Mouse (Mus musculus) C2C12 (cell line): ENCODE measurements around the gene Gpr4. TPM values are rescaled to one million over a fixed set of nuclear protein-coding genes. Genes with fewer than 3 reads are reported as not detected.

ENCODE experiments used
- H3K27me3 ChIP-seq: one replicate; pipeline ENCODE4 v1.6.1; 2011; ENCODE audit not compliant: control insufficient read depth, insufficient read depth, insufficient read length
- H3K36me3 ChIP-seq: one replicate; pipeline ENCODE4 v1.6.1; 2011; ENCODE audit not compliant: control insufficient read depth, insufficient read depth
- H3K4me3 ChIP-seq: one replicate; pipeline ENCODE4 v1.5.1; 2011; ENCODE audit warnings: mild to moderate bottlenecking, control low read depth; ENCODE audit not compliant: poor library complexity, insufficient read depth, severe bottlenecking
- H3K79me2 ChIP-seq: one replicate; pipeline ENCODE4 v1.6.1; 2011; ENCODE audit not compliant: control insufficient read depth, insufficient read depth
- H3K79me3 ChIP-seq: one replicate; pipeline ENCODE4 v1.6.1; 2011; ENCODE audit warnings: low read depth, control low read depth
- H3ac ChIP-seq: one replicate; pipeline ENCODE3; 2011; ENCODE audit warnings: low read depth; ENCODE audit not compliant: control insufficient read depth, insufficient read length
- CEBPB ChIP-seq: IDR thresholded peaks from one replicate; pipeline ENCODE4 v1.6.1; 2011; ENCODE audit warnings: low read depth, mild to moderate bottlenecking, control low read depth, moderate library complexity
- CTCF ChIP-seq: IDR thresholded peaks from one replicate; pipeline ENCODE4 v1.5.1; 2011; ENCODE audit not compliant: control insufficient read depth, insufficient read depth, insufficient read length
- FOSL1 ChIP-seq: IDR thresholded peaks from one replicate; pipeline ENCODE4 v1.8.0; 2011; ENCODE audit warnings: mild to moderate bottlenecking, low read length; ENCODE audit not compliant: poor library complexity, insufficient read depth, severe bottlenecking
- MAX ChIP-seq: IDR thresholded peaks from one replicate; pipeline ENCODE4 v1.6.1; 2011; ENCODE audit warnings: mild to moderate bottlenecking, control low read depth
- MYOD1 ChIP-seq: IDR thresholded peaks from one replicate; pipeline ENCODE4 v1.6.1; 2011; ENCODE audit warnings: low read depth; ENCODE audit not compliant: control insufficient read depth, insufficient read length
- MYOG ChIP-seq: IDR thresholded peaks from one replicate; pipeline ENCODE4 v1.6.1; 2011; ENCODE audit not compliant: control insufficient read depth, insufficient read length; ENCODE audit errors: extremely low read depth
- USF1 ChIP-seq: IDR thresholded peaks from one replicate; pipeline ENCODE4 v1.6.1; 2011; ENCODE audit warnings: low read depth, mild to moderate bottlenecking, control low read depth, moderate library complexity
- polyA plus RNA-seq: library from polyadenylated mRNA; unstranded; fragments of >200 nt; fragmentation: generic; extraction: Trizol; gene quantifications from one replicate; pipeline ENCODE4 v1.2.1, GENCODE M21; 2012; ENCODE audit warnings: missing spikeins

Gpr4 gene
- polyA plus RNA-seq, 1 experiment: 0.05 TPM

GRCm38 (mm10) chr7:19165656-19166423 is 46.5 kb upstream of the Gpr4 start, which contains the start of gene Gipr:
TSS of gene Gipr (minus strand) at chr7:19166127.
- no peak for TF ChIP-seq MYOG
- Histone ChIP-seq H3K79me2 (no peaks in the 10 kb centered on the region), H3ac (no peak within 1 kb of the TSS), H3K27me3 (no peaks in the 10 kb centered on the region), H3K36me3 (no peaks in the 10 kb centered on the region), H3K4me3 (no peak within 1 kb of the TSS), H3K79me3 (no peaks in the 10 kb centered on the region)

- Histone ChIP-seq H3ac (no peak overlapping the region), H3K27me3 (no peaks in the 10 kb centered on the region), H3K79me2 (no peaks in the 10 kb centered on the region), H3K79me3 (no peaks in the 10 kb centered on the region), H3K36me3 (no peaks in the 10 kb centered on the region), H3K4me3 (no peak overlapping the region)
- TF ChIP-seq FOSL1 (no peak), MYOG (no peak), CTCF (no peak), MYOD1 (no peak), USF1 (no peak), CEBPB (no peak), MAX (no peak)
Observed at GRCm38 (mm10) chr7:19166990-19167389, 45.3 kb upstream of the Gpr4 start.

GRCm38 (mm10) chr7:19169506-19169905 is 42.8 kb upstream of the Gpr4 start:
- Histone ChIP-seq H3K27me3 (no peaks in the 10 kb centered on the region), H3K4me3 (no peak overlapping the region), H3ac (no peak overlapping the region), H3K79me3 (no peaks in the 10 kb centered on the region), H3K36me3 (no peaks in the 10 kb centered on the region), H3K79me2 (no peaks in the 10 kb centered on the region)
- no peak for TF ChIP-seq MYOG

- Histone ChIP-seq H3ac (no peak overlapping the region), H3K79me2 (no peaks in the 10 kb centered on the region), H3K79me3 (no peaks in the 10 kb centered on the region), H3K36me3 (no peaks in the 10 kb centered on the region), H3K27me3 (no peaks in the 10 kb centered on the region), H3K4me3 (no peak overlapping the region)
- TF ChIP-seq MYOG (no peak), CEBPB (no peak), USF1 (no peak)
Observed at GRCm38 (mm10) chr7:19170142-19170541, 42.2 kb upstream of the Gpr4 start.

GRCm38 (mm10) chr7:19171831-19172230 is 40.5 kb upstream of the Gpr4 start:
- H3K27me3 ChIP-seq: no peaks in the 10 kb centered on the region
- H3K79me3 ChIP-seq: no peaks in the 10 kb centered on the region
- H3K79me2 ChIP-seq: no peaks in the 10 kb centered on the region
- H3ac ChIP-seq: no peak overlapping the region
- no peaks in the 10 kb centered on the region for H3K36me3 ChIP-seq
- H3K4me3 ChIP-seq: no peak overlapping the region
- TF ChIP-seq MYOG (no peak), CEBPB (no peak), MYOD1 (no peak), MAX (no peak), FOSL1 (no peak), CTCF (no peak)

GRCm38 (mm10) chr7:19172874-19173273 is 39.5 kb upstream of the Gpr4 start:
- H3K27me3 ChIP-seq: no peaks in the 10 kb centered on the region
- H3K36me3 ChIP-seq: no peaks in the 10 kb centered on the region
- H3K4me3 ChIP-seq: no peak overlapping the region
- no peaks in the 10 kb centered on the region for H3K79me2 ChIP-seq
- TF ChIP-seq MYOG (no peak), CTCF (peak; percentile 19), USF1 (no peak), MYOD1 (no peak), FOSL1 (no peak), CEBPB (no peak), MAX (no peak)
- H3K79me3 ChIP-seq: no peaks in the 10 kb centered on the region
- H3ac ChIP-seq: no peak overlapping the region
